Mouse (Mus musculus) embryonic facial prominence, embryonic 11.5 days (tissue): ENCODE measurements around the gene Robo3. TPM values are rescaled to one million over a fixed set of nuclear protein-coding genes. Genes with fewer than 3 reads are reported as not detected.

ENCODE experiments used
- ATAC-seq: fragments of 200-750 bp; cut with Nextera tagmentation; replicated peaks from 2 replicates; pipeline ENCODE4 v1.8.0; 2017; ENCODE audit warnings: low read depth; ENCODE audit not compliant: insufficient number of reproducible peaks, low FRiP score, low TSS enrichment
- DNase-seq: peaks from one replicate; pipeline ENCODE4 v3.0.0-alpha.2; 2015; ENCODE audit warnings: low spot score
- H3K27ac ChIP-seq: fragments of 300-500 bp; sonication (generic); replicated peaks from 2 replicates; pipeline ENCODE4 v1.5.1; 2014; ENCODE audit warnings: mild to moderate bottlenecking, low read depth, low read length, control low read depth
- H3K27me3 ChIP-seq: fragments of 300-500 bp; sonication (generic); 2 replicates; pipeline ENCODE4 v1.6.1; 2014; ENCODE audit warnings: mild to moderate bottlenecking, low read length, moderate library complexity, mixed read lengths; ENCODE audit not compliant: control insufficient read depth, insufficient read depth
- H3K36me3 ChIP-seq: fragments of 300-500 bp; sonication (generic); replicated peaks from 2 replicates; pipeline ENCODE4 v1.6.1; 2014; ENCODE audit warnings: low read depth, mild to moderate bottlenecking, low read length, moderate library complexity, mixed read lengths; ENCODE audit not compliant: control insufficient read depth, insufficient read depth
- H3K4me1 ChIP-seq: fragments of 300-500 bp; sonication (generic); 2 replicates; pipeline ENCODE4 v1.6.1; 2014; ENCODE audit warnings: low read length, mixed read lengths; ENCODE audit not compliant: control insufficient read depth, insufficient read depth
- H3K4me2 ChIP-seq: fragments of 300-500 bp; sonication (generic); 2 replicates; pipeline ENCODE4 v1.6.1; 2014; ENCODE audit warnings: low read depth, mild to moderate bottlenecking, control low read depth, low read length, moderate library complexity
- H3K4me3 ChIP-seq: fragments of 300-500 bp; sonication (generic); 2 replicates; pipeline ENCODE4 v1.5.1; 2014; ENCODE audit warnings: low read depth, low read length, control low read depth
- H3K9ac ChIP-seq: fragments of 300-500 bp; sonication (generic); replicated peaks from 2 replicates; pipeline ENCODE4 v1.6.1; 2014; ENCODE audit warnings: mild to moderate bottlenecking, control low read depth, low read length
- H3K9me3 ChIP-seq: fragments of 300-500 bp; sonication (generic); replicated peaks from 2 replicates; pipeline ENCODE4 v1.6.1; 2016; ENCODE audit warnings: mild to moderate bottlenecking, low read length, inconsistent platforms, mixed read lengths; ENCODE audit not compliant: control insufficient read depth
- WGBS: fragments of 180-500 bp; shearing (Covaris S2); extraction: QIAGEN DNeasy Blood & Tissue Kit; methylation state at CpG from one replicate; pipeline ENCODE4 v1.1.7; 2014; 5-methylcytosine and 5-hydroxymethylcytosine counted together
- polyA plus RNA-seq: library from polyadenylated mRNA; unstranded; fragments of >200 nt; fragmentation: Nextera tagmentation; extraction: Ambion mirVana; gene quantifications from 2 replicates; pipeline ENCODE4 v1.2.1, GENCODE M21; 2014

The Robo3 gene
- 4.9 and 6.6 TPM in 2 replicates for polyA plus RNA-seq

GRCm38 (mm10) chr9:37432720-37433421 lies at the start of gene Robo3:
Gene Robo3, minus strand, starts transcription at chr9:37433246.
- DNase-seq (peak; percentile 20), ATAC-seq (no peak)
- Histone ChIP-seq H3K36me3 (no peaks in the 10 kb centered on the region), H3K4me1 (peaks cover 3% of the 10 kb centered on the region; the same call in 1 of the 2 replicates), H3K27me3 (peaks cover 67% of the 10 kb centered on the region), H3K4me2 (peak within 1 kb of the TSS; percentile 43), H3K27ac (no peak within 1 kb of the TSS), H3K9me3 (no peaks in the 10 kb centered on the region), H3K9ac (no peak within 1 kb of the TSS; the same call in 1 of the 2 replicates), H3K4me3 (peak within 1 kb of the TSS; percentile 24)
- WGBS = under 1% methylated on average over 40 of the region's 40 CpGs

GRCm38 (mm10) chr9:37474923-37475322 lies 41.9 kb upstream of the Robo3 start:
- H3K4me1 ChIP-seq = no peaks in the 10 kb centered on the region
- 89% methylated on average over 7 of the region's 7 CpGs for WGBS
- H3K4me3 ChIP-seq = no peak overlapping the region
- DNase-seq (no peak), ATAC-seq (no peak)
- H3K4me2 ChIP-seq = no peak overlapping the region
- H3K36me3 ChIP-seq = no peaks in the 10 kb centered on the region
- H3K27ac ChIP-seq = no peak overlapping the region
- H3K27me3 ChIP-seq = no peaks in the 10 kb centered on the region
- H3K9me3 ChIP-seq = no peaks in the 10 kb centered on the region
- H3K9ac ChIP-seq = no peak overlapping the region

- Histone ChIP-seq H3K9ac (no peak overlapping the region), H3K4me3 (no peak overlapping the region), H3K9me3 (no peaks in the 10 kb centered on the region), H3K4me1 (no peaks in the 10 kb centered on the region), H3K27me3 (no peaks in the 10 kb centered on the region), H3K4me2 (no peak overlapping the region), H3K36me3 (no peaks in the 10 kb centered on the region), H3K27ac (no peak overlapping the region)
- no peak for ATAC-seq
- DNase-seq = no peak
- WGBS = 62% methylated on average over 3 of the region's 3 CpGs
Observed at GRCm38 (mm10) chr9:37473611-37474125, 40.6 kb upstream of the Robo3 start.

- 0 out of 2 replicates have a peak, but pooled peaks cover 6% of the 10 kb centered on the region for H3K4me1 ChIP-seq
- no peak overlapping the region for H3K4me2 ChIP-seq
- no peaks in the 10 kb centered on the region for H3K36me3 ChIP-seq
- DNase-seq = peak; percentile 77
- H3K9ac ChIP-seq = no peak overlapping the region
- H3K27me3 ChIP-seq = peaks cover 44% of the 10 kb centered on the region
- H3K4me3 ChIP-seq = no peak overlapping the region
- no peak overlapping the region for H3K27ac ChIP-seq
- H3K9me3 ChIP-seq = no peaks in the 10 kb centered on the region
- 16% methylated on average over 7 of the region's 7 CpGs for WGBS
- no peak for ATAC-seq
Observed at GRCm38 (mm10) chr9:37462764-37463163, 29.7 kb upstream of the Robo3 start.

GRCm38 (mm10) chr9:37461571-37461970 lies 28.5 kb upstream of the Robo3 start:
- H3K4me1 ChIP-seq = 0 out of 2 replicates have a peak, but pooled peaks cover 6% of the 10 kb centered on the region
- no peak for ATAC-seq
- no peak overlapping the region for H3K27ac ChIP-seq
- no peak overlapping the region for H3K4me3 ChIP-seq
- 11% methylated on average over 3 of the region's 3 CpGs for WGBS
- DNase-seq = no peak
- H3K27me3 ChIP-seq = peaks cover 56% of the 10 kb centered on the region
- no peak overlapping the region for H3K9ac ChIP-seq
- H3K36me3 ChIP-seq = no peaks in the 10 kb centered on the region
- no peak overlapping the region for H3K4me2 ChIP-seq
- no peaks in the 10 kb centered on the region for H3K9me3 ChIP-seq

DNA sequence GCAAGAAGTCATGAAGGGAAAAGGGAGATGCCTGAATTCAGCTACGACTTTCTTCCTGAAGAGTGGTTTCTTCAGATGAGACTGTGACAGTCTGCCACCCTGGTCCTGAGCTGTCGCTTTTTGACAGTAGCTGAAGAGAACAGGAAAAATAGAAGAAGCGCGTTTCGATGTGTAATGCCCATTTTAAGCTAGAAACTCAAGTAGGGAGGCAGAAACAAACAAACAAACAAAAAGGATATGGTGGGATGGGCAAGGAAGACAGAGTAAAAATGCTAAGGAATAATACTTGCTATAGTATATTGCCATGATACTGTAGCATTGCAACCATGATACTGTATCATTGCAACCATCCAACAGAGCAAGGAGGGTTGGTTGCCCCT lies 27.9 kb upstream of the Robo3 start:
- 8% methylated on average over 5 of the region's 5 CpGs for WGBS
- Histone ChIP-seq H3K27me3 (peaks cover 62% of the 10 kb centered on the region), H3K4me2 (peak overlapping the region; percentile 89; the same call in 1 of the 2 replicates), H3K27ac (no peak overlapping the region), H3K4me1 (0 out of 2 replicates have a peak, but pooled peaks cover 6% of the 10 kb centered on the region), H3K4me3 (peak overlapping the region; percentile 40), H3K9ac (no peak overlapping the region), H3K36me3 (no peaks in the 10 kb centered on the region), H3K9me3 (no peaks in the 10 kb centered on the region)
- no peak for ATAC-seq
- DNase-seq = no peak

- Histone ChIP-seq H3K27ac (no peak overlapping the region), H3K4me2 (peak overlapping the region; percentile 89), H3K9me3 (no peaks in the 10 kb centered on the region), H3K4me3 (peak overlapping the region; percentile 40), H3K4me1 (0 out of 2 replicates have a peak, but pooled peaks cover 6% of the 10 kb centered on the region), H3K36me3 (no peaks in the 10 kb centered on the region), H3K27me3 (peaks cover 69% of the 10 kb centered on the region), H3K9ac (peak overlapping the region; percentile 41)
- peak; percentile 69; the same call in 1 of the 2 replicates for ATAC-seq
- DNase-seq = peak; percentile 50
- under 1% methylated on average over 81 of the region's 81 CpGs for WGBS
Observed at GRCm38 (mm10) chr9:37460043-37460960, 27.3 kb upstream of the Robo3 start.
